Mouse (Mus musculus) kidney, adult 2 months (tissue): ENCODE results near the gene Exoc6b.

Experiments used
- CTCF ChIP-seq: fragments of 200-500 bp; conservative IDR thresholded peaks from 2 replicates; pipeline ENCODE4 v1.5.1; 2011; ENCODE audit warnings: low read depth, mild to moderate bottlenecking, control low read depth, low read length, moderate library complexity, mixed read lengths; ENCODE audit not compliant: insufficient read depth, insufficient read length
- POLR2A ChIP-seq: fragments of 200-500 bp; IDR thresholded peaks from one replicate; pipeline ENCODE4 v1.6.1; 2011; ENCODE audit warnings: low read depth, low read length, control low read depth

DNA sequence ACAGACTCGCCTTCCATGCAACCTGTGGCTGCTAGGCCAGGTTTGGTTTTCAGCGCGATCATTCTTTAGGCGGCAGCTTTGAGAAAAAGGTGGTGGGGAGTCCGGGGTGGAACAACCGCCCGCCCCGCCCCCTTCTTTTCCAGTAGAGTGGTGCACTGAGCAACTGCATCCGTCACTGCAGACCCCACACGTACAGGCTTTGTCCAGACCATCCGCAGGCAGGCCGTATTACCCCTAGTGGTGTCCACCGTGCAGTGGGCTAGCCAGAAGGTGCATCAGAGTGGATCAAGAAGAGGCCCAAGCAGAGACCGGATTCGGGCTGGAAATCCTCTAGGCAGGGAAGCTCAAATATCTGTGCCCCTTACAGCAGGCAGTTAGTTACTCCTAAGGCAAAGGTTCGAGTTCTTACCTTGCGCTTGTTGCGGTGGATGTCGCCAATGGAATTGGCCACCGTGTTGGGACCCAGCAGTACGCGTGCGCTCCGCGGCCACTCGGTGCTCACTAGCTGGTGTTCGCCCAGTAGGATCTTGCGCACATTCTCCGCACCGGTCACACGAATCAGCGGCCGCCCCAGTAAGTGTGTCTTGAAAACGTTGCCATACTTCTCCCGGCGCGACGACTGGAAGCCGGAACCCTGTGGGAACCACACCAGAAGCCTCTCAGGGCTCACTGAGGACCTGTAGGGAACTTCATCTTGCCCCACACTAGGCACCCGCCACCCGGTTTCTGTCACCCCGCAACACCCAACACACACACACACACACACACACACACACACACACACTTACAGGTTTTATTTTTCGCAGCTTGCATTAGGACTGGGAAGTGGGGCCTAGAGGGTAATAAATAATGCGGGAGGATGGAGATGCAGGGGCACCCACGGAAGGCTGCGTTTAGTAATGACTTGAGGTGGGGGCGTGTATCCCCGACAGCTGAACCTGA, 485.2 kb downstream of the Exoc6b start:
- TF ChIP-seq POLR2A: no peak
- TF ChIP-seq CTCF: no peak
